Mouse (Mus musculus) erythroid progenitor cell, adult 5-6 weeks (primary cell): Measurements from ENCODE around the gene Fancd2. TPM values are rescaled to one million over a fixed set of nuclear protein-coding genes. Genes with fewer than 3 reads are reported as not detected.

Experiments
- ATAC-seq: replicated peaks from 2 replicates; pipeline ENCODE4 v1.8.0; 2016; ENCODE audit warnings: moderate number of reproducible peaks, mild to moderate bottlenecking, moderate TSS enrichment, inconsistent platforms; ENCODE audit not compliant: poor library complexity, low FRiP score, severe bottlenecking
- total RNA-seq, 2 experiments: library from RNA; stranded (forward) in 1 of 2; stranded (reverse) in 1 of 2; fragments of 150-400 nt in 1 of 2; fragments of 186-747, 209-891 nt in 1 of 2; gene quantifications; 2 replicates each; pipeline versions ENCODE4 v1.2.3 to v1.2.4; 2015 to 2017; ENCODE audit warnings: low replicate concordance in 2 of 2

Fancd2 gene
- total RNA-seq, 2 experiments from 2014 or later, result 28.6 to 57.8 TPM

DNA sequence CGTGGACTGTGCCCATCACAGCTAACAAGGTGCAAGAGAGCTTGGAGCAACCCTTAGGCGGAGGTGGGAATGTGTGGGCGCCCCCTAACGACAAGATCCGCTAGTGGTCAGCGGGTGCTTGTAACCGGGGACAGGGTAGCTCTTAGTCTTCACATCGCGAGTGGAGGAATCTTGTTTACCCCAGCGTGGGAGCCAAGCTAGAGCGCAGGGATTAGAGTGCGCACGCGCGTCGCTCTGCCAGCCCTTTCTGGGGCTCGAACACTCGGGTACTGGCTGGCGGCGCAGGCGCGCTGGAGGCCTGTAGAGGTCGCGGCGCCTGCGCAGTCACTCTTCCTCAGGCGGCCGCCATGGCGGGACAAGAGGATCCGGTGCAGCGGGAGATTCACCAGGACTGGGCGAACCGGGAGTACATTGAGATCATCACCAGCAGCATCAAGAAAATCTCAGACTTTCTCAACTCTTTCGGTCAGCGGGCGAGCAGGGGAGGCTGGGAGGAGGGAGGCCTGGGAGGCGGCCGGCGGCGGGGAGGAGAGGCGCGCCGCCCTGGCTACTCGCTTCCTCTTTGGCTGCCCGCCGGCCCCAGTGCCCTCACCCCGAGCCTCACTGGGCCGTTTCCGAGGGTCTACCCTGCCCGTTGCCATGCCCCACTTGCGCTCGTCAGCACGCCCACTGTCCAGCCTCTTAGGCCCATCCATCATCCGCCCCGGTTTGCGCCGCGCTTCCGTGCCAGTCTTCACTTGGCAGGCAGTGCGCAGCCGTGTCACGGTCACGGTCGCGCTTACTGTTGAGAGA is 73.1 kb downstream of the Fancd2 start, which contains the start of gene Brk1:
TSS of gene Brk1 (plus strand) at position 341 of the 792 bp plus-strand sequence.
- ATAC-seq, result peak; percentile 92

DNA sequence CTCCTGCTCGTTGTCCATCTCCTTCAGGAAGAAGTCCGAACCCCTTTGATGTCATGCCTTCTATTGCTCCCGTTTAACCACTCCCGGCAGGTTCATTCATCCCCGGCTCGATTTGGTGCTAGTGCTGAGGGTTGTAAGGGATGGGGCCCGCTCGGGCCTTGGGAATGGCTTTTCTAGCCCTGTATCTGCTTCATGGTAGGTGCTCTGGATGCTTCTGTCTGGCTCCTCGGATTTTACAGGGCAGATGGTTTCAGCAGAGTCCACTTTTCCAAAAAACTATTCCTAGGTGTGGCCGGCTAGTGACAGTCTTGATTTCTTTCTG is 73.7 kb downstream of the Fancd2 start:
- ATAC-seq, result peak; percentile 28; the same call in 1 of the 2 replicates

DNA sequence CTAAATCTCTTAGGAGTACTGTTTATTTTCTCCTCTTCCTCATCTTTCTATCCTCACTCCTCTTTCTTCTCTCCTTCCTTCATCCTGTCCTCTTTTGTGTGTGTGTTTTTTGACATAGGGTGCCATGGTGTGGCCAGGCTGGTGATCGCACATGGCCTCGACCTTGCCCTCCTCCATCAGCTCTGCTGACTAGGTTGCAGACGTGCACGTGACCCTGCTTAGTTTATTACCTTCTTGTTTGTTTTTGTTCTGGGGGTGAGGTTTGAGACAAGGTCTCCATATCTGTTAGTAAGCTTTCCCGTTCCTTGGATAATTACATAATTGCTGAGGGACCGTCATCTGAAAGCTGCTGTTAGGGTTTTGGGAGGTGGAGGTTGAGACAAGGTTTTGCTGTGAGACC is 77.4 kb downstream of the Fancd2 start:
- ATAC-seq, result no peak

DNA sequence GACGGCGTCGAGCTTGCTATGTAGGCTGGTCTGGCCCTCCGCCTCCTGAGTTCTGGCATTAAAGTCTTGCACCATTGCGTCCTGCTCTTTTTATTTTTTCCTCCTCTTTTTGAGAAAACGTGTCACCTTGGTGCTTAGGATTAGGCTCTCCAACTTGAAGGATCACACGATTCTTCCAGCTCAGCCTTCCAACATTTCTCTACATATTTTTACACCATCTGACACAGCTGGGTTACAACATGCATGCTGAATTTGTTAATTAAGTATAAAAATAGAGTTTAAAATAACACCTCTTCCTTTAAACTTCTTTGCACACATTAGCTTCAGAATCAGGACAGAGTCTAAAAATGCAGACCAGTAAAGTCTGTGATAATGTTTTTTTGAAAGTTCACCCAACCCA is 77.8 kb downstream of the Fancd2 start:
- no peak for ATAC-seq

DNA sequence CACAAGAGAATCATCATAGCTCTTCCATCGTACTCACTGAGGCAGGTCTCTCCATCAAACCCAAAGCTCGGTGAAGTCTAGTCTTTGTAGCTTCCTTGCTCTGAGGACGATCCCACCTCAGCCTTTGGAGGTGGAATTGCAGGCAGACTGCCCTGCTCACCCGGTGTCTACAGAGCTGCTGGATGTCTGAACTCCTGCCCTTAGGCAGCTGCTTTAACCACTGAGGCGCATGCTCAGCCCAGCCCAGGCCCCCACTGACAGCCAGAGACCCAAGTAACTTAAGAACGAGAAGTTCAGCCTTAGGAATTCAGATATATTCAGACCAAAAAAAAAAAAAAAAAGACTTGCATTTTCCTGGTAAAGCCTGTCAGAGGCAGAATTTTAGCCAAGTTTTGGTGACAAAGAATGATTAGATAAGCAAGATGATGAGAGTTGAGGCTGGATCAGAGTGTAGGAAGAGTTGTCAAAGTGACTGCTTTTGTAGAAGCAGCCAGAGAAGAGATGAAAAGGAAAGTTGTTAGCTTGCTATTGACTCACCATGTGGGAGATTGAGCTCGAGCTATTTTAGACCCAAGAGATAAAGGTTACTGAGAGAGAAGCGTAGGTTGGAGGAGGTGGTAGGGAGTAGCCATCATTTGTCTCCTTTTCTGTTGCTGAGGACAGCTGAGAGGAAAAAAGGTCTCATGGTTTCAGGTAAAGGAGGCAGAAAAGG is 80.9 kb downstream of the Fancd2 start:
- ATAC-seq, result no peak

DNA sequence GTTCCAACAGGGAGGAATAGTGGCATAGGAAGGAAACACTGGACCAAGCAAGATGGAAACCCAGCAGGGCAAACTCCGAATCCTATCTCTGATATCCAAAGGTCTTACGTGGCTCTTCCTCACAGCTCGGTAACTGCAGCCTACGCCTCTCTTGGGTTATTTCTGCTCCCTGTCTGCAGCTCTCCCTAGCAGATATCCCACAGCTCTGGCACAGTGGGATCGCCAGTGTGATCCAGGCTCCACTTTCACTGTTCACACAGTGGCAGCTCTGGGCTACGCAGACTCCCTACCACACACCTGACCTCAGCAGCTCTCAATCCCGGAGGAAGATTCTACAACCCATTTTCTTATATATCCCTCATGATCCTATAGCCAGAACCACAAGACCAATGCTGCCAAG is 82.7 kb downstream of the Fancd2 start:
- ATAC-seq, result no peak

DNA sequence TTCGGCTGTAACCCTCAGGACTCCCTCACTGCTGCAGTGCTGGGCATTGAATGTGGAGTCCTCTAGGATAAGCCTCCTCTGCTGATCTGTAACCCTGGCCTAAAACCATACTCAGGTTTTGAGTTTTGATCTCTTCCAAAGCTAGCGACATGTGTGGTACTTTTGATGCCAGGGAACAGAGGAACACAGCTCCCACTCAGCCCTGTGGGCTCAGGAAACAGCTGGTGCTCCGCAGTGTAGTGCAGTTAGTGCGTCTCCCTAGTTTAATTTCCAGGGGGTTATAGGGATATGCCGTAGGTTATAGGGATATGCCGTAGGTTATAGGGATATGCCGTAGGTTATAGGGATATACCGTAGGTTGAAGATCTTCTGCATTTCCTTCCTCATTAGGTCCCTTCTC is 83.5 kb downstream of the Fancd2 start:
- ATAC-seq, result no peak

DNA sequence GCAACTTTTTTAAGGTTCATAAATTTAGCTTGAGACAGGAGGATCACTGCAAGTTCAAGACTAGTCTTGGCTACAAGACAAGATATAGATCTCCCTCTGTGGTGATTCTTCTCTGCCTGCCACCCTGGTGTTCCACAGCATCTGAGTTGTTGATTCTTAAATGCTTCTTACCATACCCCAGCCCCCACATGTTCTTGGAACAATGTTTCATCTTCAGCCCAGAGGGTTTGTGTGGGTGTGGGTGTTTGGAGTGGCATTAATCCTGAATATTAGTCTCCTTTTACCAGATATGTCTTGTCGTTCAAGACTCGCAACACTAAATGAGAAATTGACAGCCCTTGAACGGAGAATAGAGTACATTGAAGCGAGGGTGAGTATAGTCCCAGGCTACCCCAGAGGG is 84.0 kb downstream of the Fancd2 start:
- no peak for ATAC-seq

DNA sequence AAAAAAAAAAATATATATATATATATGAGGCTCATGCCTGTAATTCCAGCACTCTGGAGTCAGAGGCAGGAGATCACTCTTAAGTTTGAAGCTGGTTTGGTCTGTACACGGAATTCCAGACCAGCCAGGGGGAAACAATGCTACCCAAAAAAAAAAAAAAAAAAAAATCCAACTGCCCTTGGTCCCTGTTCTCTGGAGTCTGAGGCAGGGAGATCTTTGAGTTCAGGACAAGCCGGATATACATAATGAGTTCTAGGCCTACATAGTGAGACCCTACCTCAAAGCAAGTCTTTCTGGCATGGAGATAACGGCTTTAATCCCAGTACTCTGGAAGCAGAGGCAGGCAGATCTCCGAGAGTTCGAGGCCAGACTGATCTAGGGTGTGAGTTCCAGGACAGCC is 91.9 kb downstream of the Fancd2 start:
- ATAC-seq, result no peak

DNA sequence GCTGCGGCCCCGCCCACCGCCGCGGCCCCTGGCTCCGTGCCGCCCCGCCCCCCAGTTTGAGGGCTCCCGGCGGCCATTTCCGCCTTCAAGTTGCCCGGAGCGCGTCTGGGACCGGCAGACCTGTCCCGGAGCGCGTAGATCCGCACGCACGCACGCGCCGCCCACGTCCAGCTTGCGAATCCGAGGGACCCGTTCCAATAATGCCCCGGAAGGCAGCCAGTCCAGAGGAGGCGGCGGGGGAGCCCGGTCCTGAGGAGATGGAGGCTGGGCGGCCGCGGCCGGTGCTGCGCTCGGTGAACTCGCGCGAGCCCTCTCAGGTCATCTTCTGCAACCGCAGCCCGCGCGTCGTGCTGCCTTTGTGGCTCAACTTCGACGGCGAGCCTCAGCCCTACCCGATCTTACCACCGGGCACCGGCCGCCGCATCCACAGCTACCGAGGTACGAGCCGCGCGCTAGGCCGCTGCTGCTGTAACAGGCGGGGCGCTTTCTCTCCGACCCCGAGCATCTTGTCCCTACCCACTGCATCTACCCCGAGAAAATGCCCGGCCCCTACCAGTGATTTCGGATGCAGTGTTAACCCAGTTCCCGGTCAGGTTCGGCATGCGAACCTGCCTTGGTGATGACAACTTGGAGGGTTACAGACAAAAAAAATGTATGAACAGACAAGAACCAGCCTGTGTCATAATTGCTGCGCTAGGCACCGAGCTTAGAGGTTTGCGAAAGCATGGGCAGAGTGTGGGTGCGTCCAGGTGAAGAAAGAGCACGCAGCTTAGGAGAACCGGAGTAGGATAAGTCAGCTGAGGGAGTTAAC is 92.7 kb downstream of the Fancd2 start, which contains the start of gene Vhl:
TSS of gene Vhl (plus strand) at position 19 of the 811 bp plus-strand sequence.
- ATAC-seq, result peak; percentile 88

DNA sequence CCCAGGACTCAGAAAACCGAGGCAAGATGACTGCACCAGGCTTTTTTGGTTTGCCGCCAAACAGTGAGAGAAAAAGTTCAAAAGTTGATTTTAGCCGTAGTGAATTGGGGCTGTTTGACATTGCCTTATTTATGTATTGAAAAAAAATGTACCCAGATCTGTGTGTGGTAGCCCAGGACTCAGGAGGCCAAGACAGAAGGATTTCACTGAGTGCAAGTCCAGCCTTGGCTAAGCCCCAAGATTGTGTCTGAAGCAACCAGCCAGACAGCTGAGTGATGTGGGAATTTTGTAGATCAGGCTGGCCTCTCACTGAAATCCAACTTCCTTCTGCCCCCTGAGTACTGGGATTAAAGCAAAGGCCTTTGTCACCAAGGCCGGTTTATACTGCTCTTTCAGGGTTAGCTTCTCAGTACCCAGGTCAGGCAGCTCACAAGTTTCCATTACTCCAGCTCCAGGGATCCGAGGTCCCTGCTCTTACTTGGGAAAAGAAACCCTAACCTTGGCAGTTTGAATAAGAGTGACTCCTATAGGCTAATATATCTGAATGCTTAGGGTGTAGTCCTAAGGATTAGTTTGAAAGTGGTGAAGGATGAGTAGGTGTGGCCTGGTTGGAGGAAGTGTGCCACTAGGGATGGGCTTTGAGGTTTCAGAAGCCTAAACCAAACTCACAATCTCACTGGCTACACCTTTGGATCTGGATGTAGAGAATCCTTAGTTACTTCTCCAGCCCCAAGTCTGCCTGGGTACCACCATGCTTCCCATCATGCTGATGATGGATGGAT is 93.7 kb downstream of the Fancd2 start:
- no peak for ATAC-seq

DNA sequence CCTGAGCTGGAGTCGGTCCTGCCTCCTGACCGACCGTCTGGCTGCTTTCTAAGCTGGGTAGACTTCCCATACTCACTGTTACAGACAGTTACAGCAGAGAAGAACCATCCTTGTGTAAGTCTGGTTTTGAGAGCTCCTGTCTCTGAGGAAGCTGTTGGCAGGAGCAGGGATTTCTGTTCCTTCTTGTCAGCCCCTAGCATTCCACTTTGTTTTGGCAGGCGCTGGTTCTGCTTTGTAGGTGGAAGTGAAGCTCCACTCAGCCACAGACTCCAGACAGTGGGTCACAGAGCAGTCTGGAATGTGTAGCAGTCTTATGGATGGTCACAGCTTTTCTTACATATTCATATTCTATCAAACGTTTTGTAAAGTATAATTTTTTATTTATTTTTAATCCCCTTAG is 98.8 kb downstream of the Fancd2 start:
- no peak for ATAC-seq

DNA sequence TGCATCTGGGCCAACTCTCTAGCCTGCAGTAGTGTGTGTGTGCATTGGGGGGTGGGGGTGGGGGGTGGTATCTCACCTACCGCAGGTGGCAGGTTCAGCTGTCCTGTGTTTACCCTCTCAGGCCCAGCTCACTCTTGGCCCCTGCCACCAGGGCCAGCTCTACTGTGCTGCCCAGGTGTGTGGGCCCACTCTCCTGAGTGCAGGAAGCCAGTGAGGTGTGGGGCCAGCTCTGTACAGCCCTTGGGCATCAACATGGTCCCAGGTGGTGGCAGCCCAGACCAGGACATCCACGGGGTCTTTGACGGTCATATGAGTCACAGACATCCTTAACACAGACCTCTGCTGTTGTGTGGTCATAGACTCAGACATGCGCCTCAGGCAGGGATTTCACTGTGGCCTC is 101.4 kb downstream of the Fancd2 start:
- ATAC-seq, result 0 out of 2 replicates have a peak, but pooled peaks have one; percentile 37

DNA sequence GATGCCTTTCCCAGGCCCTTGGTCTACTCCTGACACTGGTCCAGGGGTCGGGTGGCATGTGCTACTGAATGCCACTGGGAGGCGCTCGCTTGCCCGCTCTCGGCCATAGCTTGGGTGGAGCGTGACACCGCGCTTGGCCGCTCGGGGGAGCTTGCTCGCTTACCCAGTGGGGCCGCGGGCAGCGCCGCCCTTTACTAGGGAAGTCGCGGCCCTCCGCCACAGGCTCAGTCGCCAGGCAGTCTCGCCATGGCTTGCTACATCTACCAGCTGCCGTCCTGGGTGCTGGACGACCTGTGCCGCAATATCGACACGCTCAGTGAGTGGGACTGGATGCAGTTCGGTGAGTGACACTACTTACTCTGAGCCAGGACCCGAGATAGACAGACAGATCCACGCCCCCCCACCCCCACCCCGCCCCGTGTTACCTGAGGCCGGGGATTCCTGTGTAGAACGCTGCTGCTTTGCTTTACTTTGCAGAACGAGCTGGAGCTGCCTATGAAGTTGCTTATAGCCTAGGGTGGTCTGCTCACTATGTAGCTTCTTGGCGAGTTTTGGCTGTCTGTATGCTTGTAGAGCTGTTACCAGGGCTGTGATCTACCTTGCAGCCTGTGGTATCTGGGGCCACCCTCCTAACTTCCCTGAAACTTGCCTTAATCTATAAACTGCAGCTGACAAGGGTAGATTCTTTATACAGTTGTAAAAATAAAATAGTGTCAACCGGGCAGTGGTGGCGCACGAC is 107.0 kb downstream of the Fancd2 start, which contains the start of gene Irak2:
TSS of gene Irak2 (plus strand) at position 166 of the 739 bp plus-strand sequence.
- ATAC-seq, result peak; percentile 99

DNA sequence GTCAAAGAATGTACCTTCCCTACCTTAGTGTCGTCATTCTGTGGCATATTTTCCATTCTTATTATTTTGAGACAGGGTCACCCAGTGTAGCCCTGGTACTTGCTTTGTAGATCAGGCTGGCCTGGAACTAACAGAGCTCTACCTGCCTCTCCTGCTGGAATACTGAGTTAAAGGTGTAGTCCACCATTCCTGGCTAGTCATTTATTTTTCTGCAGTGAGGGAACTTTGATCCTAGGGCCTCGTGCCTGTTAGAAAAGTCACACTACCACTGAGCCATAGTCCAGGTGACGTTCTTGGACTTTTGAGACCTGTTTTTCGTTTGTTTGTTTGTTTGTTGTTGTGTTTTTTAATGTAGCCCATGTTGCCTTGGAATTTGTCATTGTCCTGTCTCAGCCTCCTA is 107.7 kb downstream of the Fancd2 start:
- ATAC-seq, result no peak

DNA sequence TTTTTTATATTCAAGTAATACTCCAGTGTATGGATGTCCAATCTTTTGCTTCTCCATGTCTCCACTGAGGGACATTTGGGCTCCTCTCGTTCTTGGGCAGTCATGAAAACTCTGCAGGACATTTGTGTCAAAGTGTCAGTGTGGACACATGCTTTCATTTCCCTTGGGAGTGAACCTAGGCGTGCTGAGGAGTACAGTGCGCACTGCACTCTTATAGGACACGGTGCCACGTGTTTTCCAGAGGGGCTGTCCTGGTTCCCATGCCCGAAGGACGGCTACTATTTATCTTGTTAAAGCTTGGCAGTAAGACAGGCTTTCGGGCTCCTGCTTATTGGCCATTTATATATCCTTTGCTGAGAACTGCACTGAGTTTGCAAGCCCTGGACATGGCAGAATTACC is 111.1 kb downstream of the Fancd2 start:
- ATAC-seq, result no peak

DNA sequence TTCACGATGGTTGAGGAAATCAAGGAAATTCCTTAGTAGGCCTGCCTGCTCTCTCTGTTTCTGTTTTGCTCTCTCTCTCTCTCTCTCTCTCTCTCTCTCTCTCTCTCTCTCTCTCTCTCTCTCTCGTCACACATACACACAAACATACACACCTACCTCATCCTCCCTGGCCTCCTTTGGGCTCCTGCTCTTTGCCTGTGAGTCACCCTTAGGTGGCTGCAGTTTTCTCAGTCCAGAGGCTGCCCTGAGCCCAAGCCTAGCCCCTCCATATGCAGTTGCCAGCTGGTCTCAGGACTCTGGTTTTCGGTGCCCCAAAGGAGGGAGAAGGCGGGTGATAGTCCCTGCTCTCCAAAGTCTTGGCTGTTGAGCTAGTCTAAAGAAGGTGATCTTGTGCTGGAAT is 111.5 kb downstream of the Fancd2 start:
- no peak for ATAC-seq

DNA sequence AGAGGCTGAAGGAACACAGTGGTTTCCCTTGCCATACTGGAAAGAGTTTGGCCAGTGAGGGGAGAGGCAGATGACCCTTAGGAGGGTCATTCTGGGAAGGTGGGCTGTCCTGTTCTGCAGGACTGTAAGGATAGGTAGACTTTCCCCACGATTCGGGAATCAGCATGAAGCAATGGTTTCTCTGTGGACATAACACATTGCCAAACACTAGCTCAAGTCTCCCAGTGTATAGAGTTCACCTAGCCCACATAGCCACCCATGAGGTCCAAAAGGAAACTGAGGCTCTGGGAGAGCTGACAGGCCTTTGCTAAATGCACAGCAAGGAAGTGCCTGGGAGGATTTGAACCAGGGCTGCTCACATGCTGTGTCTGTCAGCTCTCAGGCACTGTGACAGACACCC is 112.5 kb downstream of the Fancd2 start:
- ATAC-seq, result no peak

DNA sequence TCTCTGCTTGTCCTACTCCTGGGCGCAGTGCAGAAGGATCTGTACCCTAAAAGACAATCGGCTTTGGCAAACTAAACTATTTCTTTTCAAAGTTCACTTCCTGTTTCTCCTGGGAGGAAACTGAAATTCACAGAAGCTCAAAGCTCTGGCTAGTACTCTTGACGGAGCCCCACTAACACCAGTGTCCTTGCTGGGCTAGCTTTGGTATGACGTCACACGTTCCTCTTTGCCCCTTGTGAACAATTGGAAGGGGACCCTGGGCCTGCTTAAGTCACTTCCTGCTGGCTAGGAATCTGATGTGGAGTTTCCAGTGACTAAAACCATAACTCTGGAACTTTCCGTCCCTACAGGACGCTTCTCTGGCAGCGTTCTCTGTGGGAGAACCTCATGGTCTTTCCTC is 113.3 kb downstream of the Fancd2 start:
- ATAC-seq, result no peak
